Mouse (Mus musculus) gastrocnemius, postnatal 10 days (tissue): ENCODE data around the gene Nckap5. TPM values are rescaled to one million over a fixed set of nuclear protein-coding genes. Genes with fewer than 3 reads are reported as not detected.
"Not testable (repeated sequence)": the region's sequence is repeated elsewhere in the genome, so short reads cannot be mapped to it uniquely, and the experiment has no call there.

ENCODE experiments used
- DNase-seq: peaks from one replicate; pipeline ENCODE4 v3.0.0; 2021; ENCODE audit warnings: mixed read lengths
- long read RNA-seq, 2 experiments: library from polyadenylated mRNA; stranded (forward); transcript quantifications; one replicate each; pipeline ENCODE4 v2.0.0; 2021
- total RNA-seq, 2 experiments: library from RNA; stranded (reverse); gene quantifications; 2 replicates each; pipeline ENCODE4 v1.2.3; 2021

The Nckap5 gene
- 1 to 10 TPM; 2.5 to 3.9 TPM for total RNA-seq
- long read RNA-seq, experiment 1, full-length matches to known transcripts, result 1 of 16 reads
- long read RNA-seq, experiment 1, partial matches to known transcripts, result 0 of 16 reads
- long read RNA-seq, experiment 1, other reads (novel, unspliced or antisense), result 15 of 16 reads
- long read RNA-seq, experiment 2, partial matches to known transcripts, result 0 of 19 reads
- long read RNA-seq, experiment 2, other reads (novel, unspliced or antisense), result 19 of 19 reads

DNA sequence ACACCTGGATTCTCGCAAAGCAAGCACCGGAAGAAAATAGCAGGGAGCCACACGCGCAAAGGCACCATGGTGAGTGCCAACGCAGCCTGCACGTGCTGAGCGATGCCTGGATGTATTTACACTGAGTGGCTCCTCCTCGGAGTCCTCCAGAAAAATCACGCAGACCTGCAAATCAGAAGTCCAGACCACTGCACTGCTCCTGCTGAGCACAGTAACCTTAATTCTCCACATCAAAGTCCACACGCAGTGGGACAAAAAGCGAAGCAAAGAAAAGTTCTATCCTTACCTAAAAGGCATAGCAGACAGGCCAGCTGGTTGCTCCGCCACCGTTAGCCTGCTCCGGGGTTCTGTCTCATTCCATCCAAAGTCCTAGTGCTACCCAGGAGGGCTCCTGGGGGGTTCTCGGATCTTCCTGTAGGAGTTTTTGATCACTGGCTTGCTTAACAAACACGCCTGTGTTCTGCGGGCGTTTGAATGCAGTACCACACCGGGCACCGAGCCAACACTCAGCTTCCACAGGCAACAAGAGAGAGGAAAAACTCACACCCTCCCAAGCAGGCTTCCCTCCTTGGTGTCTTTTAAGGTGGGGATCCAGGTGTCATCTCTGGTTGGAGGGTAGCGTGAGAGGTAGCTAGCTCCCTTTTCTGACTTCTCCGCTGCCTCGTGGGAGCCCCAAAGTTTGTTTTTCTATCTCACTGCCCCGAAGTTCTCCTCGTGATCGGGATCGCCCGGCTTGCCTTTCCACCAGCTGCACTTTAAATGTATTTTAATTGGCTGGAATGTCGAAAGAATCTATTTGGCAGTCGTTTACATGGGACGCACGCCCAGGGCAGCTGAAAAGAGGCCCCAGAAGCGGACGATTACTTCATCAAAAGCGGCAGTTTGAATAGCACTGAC lies at the start of gene Nckap5:
Gene Nckap5 (minus strand): TSS at position 769 of the 897 bp plus-strand sequence.
- DNase-seq, result peak; percentile 73

DNA sequence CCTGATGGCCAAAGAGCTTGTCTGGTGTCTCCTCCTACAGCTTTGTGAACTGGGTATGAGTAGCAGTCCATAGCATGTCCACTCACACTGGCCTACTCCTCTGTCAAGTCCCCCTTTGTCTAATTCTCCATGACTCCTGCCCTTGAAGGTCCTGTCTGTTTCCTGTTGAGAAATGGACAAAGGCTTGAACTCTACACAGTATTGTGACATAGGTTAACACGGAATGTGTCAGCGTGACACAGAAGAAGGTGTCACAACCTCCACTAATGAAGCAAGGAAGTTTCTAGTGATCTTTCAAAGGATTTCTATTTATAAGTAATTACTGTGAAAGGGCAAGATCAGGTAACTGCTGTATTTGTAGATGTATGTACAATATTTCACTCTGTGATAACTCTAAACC lies 46.9 kb upstream of the Nckap5 start:
- DNase-seq, result no peak

DNA sequence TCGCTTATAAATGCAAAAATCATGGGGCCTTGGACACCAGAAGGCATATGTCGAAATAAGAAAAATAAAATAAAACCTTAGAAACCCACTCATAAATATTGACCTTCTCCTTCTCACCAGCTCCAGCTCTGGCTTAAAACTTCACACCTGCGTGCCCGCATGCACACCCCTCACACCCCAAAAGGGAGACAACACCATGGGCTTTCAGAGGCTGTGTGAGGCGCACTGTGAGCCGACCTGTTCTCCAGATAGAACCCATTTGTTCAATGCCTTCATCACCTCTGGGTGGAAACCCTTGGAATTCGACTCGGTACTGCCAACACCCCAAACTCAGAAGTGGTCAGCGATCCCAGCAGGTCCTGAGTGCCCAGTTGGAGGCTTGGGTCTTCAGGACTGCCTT lies 37.8 kb upstream of the Nckap5 start:
- no peak for DNase-seq

DNA sequence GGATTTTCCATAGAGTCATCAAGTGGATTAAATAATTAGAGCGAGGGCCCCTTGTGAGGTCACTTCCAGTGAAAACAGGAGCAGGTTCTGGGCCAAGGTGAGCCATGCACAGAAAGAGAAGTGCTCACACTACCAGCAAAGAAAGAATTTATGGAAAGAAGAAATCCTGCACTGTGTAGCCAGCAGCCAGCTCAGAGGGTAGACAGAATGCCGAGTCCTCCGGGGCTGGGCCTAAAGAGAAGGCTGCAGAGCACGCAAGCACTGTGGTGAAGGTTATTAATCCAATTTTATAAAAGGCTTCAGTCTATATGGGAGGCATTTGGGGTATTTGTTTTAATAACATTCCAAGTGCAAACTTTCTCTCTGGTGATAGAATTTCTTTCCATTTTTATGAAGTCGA lies 37.3 kb upstream of the Nckap5 start:
- no peak for DNase-seq

DNA sequence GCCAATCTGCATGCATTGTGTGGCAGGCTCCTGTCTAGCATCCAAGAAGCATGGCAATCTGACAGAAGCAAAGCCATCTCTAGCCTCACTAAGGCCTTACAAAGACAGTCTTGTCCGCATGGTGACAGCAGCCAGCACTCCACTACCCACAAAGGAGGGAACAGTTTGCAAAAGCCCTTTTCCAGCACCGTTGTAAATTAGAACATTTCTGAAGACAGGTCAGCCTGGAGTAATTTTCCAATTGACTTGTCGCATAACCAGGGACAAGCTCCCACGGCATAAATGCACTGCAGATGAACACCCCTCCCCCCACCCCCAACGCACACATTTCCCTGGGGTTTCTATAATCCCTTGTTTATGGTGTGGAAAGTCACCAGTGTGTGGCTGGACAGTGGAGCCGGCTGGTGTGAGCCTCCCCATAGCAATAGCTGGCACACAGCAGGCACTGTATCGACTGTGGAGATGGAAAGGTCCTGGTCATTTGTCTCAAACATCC lies 35.0 kb upstream of the Nckap5 start:
- no peak for DNase-seq

DNA sequence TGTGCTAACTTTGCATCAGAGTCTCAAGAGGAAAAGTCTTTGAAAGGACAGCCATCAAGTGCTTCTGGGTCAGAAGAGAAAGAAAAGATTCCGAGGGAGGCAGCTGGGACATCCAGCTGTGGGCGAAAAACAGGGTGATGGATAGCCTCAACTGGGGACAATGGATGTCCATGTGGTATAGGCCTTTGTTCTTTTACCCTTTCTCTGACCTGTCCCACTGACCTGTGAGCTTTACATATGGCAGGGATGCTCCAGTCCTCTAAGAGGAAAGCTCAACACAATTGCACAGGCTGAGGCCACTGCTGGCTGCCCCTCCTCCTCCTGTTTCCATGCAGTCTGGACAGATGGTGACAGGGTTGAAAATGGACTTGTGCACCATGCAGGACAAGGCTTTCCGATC lies 31.2 kb upstream of the Nckap5 start:
- DNase-seq, result no peak

DNA sequence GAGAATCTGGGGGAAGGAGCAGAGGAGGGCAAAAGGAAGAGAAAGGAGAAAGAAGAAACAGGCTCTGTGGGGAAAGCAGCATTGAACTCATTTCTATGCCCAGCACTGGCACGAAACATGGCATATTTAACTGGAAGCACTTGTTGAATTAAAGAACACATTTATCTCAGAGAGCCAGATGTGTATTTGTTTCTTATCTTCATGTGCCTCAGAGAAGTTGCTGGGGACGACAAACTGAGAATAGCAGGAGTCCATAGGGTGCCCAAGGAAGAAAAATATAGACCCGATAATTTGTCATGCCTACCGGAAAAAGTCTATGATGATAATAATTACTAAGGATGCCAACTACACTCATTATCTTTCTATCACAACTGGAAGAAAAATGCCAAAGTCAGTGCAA lies 29.9 kb upstream of the Nckap5 start:
- DNase-seq, result no peak

DNA sequence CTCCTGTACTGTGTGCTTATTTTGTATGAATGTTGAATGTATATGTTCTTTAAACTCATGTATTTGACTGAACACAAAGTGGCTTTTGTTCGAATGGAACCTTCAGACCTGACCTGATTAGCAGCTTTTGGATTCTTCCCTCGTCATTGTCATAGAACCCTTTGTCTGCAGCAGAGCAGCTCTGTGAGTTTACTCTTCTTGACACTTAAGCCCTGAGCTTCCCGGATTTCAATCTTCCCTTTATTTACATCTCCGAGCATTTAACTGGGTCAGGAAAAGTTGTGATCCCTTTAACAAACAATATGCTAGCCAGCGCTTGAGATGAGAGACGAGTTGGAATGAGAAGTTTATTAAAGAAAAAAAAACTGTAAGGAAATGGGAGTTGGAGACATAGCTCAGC lies 18.9 kb upstream of the Nckap5 start:
- DNase-seq, result no peak

DNA sequence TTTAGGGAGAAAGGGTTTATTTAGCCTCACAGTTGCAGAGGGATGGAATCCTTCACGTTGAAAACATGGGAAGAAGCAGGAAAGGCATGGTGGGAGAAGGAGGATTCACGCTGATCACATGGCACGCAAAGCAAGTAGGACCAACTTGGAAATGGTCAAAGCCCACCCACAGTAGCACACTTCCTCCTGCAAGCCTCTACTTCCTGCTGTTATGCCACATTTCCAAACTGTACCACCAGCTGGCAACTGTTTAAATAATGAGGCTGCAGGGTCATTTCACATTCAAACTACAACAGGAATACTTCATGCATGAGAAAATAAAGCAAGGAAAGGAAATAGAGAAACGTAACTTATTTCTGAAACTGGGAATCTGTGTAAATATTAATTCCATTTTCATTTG lies 15.7 kb upstream of the Nckap5 start:
- DNase-seq, result no peak

DNA sequence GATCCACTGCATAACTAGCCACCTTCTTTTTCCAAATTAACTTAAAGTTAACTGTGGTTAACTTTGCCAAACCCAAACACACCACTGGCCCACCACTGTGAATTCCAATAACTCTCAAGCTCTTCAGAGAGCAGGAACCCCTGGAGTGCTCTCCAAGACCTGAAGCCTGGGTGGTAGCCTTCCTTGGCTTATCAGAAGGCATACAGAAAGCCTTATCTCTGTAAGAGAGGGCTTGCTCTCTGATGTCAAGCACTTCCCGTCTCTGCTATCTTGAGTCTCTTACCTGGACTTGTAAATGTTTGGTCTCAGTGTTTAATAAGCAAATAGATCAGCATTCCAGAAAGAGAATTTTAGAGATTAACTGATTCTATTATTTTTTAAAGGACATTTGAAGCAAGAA lies 2.3 kb upstream of the Nckap5 start:
- DNase-seq, result no peak

DNA sequence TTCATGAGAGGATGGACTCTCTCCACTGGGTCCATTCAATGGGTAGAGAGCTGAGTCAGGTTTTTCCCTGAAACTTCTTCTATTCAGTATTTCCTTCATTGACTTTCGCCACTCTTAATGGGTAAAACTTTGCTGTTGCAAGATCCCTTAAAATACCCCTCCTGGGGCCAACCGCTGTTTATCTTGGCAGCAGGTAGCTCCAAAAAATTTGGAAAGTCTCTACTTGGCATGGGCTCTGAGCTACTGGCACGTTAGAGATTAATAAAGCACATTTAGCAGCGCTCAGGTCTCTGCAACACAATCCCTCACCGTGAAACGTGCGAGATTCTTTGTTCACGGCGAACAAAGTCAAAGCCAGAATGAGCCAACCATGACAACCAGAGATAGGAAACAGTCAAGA lies 1.6 kb downstream of the Nckap5 start:
- DNase-seq, result no peak

DNA sequence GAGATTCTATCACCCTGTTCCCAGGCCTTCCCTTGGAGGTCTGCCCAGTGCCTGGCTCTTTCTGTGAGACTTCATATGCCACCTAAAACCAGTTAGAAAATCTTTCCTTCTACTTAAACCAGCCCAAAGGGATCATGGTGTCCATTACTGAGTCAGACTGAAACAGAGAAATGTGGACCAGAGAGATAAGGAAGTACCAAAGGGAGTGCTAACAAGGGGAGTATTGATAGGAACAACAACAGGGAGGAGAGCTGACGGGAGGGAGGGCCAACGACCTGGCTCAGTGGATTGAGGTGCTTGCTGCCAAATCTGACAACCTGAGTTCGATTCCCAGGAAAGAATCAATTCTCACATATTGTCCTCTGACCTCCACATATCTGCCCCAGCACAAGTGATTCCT lies 5.8 kb downstream of the Nckap5 start:
- DNase-seq, result no peak

DNA sequence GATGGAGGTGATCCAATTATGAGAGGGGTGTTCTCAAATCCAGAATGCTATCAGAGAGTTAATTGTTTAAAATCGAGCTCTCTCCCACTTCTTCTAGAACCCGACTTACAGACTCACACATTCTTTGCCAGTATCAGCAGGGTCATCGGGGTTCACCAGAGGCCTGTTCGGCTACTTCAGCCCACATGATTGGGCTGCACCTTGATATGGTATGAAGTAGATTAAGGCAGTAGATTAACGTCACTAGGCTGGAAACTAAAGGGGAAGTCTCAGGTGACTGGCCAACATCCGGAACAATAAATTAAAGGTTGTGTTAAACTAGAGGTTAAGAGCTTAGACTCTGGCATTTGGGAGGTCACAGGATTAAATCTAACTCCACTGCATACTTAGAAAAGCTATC lies 8.4 kb downstream of the Nckap5 start:
- no peak for DNase-seq

DNA sequence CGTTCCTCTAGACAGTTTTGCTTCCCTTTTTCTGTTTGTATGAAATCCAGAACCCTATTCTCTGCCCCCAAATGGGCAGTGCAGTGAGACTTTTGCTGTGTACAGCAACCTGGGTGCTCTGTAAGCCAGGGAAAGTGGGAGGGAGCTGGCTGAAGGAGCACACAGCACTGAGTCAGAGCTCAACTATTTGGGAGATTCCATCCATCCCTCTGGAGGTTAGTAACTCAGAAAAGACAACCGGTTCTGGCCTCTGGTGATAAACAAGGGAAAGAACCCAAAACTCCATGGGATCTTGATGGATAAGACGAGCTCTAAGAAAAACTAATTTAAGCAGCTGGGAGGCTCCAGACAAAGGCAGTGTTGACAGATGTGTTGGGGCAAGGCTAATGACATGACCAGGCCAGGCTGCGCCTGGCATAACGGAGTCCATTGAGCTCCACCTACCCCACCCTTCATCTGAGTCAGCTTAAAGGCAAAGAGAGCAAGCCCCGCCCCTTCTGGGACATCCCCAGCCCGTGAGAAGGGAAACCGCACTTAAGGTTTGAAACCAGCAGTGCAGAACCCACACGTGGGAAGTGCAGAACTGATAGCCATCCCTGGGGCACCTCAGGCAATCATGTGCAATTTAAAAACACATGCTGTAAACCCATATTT lies 13.1 kb downstream of the Nckap5 start:
- DNase-seq, result peak; percentile 41

DNA sequence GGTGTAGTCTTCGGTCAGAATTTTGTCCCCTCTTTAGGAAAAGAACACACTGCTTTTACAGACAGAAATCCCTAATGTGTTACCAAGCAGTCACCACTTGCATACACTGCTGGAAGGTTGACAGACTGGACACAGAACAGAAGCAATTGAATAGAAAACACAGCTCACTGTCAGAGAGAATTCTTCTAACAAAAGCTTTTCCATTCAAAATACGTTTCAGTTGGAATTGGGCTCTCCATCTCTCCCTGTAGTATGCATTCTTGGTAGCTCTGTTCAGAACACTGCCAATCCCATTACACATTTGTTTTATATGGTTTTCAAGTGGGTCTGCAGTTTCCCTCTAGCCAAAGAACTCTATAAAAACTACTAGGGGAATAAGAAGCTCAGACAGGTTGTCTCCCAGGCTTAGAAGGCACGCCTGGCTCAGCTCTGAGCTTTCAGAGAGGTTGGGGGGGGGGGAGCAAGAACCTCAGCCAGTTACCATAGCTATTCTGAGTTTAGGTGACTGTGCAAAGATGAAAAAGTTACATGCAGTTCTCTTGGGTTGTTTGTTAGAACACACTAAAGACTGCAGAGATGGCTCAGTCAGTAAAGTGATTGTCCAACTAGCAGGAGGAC lies 23.5 kb downstream of the Nckap5 start:
- no peak for DNase-seq

DNA sequence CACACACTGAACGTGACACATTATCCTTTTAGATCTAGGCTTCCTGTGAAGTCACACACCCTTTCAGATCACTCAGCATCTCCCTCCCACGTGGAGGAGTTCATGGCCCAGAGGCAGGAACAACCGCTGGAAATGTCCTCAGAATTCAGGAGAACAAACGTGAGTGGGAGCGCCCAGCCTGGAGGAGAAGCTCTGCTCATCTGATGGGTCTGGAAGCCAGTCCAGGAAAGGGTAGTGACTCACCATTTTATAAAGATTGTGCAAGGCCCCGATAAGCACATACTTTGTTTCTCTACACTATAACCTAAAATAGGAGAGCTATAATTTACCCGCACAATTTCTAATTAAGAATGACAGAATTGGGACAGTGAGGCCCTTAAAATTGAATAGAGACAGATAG lies 24.1 kb downstream of the Nckap5 start:
- no peak for DNase-seq

DNA sequence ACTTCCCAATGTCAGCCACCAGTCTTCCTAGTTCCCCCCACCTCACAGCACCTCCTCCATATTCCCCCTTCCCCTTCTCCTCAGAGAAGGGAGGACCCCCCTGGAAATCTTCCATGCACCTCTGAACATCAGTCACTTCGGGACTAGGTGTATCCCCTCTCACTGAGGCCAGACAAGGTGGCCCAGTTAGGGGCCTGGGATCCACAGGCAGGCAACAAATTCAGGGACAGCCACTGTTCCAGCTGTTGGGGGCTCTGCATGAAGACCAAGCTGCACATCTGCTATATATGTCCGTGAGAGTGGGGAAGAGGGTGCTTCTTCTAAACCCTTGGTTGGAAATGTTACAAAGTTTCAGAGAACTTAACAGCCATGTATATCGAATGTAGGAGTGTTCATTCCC lies 28.2 kb downstream of the Nckap5 start:
- DNase-seq, result no peak

DNA sequence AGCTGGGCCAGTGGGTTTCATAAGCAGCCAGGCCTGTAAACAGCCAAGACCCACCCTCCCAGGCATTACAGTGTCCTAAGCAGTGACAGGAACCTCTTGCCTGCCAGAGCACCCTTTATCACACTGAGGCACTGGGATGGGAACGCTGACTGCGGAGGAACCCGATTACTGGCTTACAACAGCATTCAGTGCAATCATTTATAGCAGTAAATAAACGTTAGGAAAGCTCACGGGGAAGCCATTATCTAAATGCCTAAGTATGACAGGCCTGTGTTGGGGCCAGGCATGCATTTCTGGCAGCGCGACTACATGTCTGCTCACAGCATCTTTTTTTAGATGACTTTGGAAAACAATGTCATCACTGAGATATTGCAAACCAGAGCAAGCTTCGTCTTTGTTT lies 28.9 kb downstream of the Nckap5 start:
- DNase-seq, result no peak

DNA sequence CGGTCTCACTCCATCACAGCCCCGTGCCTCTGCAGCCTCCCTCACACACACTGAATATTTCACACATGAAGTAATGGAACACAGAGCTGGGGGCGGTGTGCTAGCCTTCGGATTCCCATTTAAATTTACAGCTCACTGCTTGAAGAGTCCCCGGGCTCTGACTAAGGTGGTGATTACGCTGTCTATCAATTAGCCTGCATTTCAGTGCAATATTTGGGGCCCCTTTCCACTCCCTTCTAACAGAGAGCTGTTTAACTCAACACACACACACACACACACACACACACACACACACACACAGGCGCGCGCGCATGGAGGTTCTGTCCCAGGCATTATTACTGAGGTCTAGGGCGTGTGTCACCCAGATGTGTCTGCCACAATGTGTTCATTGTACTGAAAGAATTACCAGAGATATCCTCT lies 31.2 kb downstream of the Nckap5 start:
- no peak for DNase-seq

DNA sequence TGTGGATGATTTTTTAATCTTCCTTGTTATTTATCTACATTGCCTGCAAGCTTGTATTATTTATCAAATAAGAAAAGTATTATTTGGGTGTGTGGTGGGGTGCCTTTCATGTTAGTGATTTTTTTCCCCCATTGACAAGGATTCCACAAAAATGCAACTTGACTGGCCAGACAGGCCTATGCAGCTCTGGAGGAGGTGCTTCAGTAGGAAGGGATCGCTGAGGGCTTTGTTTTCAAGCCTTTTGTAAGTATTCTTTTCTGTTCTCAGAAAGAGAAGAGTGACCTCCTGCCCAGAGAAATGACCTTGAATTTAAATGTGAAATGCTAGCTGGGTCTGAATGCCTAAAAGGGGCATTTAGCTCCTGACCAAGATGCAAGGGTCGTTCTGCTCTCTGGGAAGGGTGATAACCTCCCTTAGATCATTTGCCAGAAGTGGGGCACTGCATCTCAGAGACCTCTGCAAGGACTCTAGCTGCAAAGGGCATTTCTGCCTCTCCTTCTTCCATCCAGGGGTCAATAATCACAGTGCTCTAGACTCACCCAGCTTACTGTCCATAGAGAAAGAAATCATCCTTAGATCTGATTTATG lies 50.2 kb downstream of the Nckap5 start:
- not testable (repeated sequence) for DNase-seq

DNA sequence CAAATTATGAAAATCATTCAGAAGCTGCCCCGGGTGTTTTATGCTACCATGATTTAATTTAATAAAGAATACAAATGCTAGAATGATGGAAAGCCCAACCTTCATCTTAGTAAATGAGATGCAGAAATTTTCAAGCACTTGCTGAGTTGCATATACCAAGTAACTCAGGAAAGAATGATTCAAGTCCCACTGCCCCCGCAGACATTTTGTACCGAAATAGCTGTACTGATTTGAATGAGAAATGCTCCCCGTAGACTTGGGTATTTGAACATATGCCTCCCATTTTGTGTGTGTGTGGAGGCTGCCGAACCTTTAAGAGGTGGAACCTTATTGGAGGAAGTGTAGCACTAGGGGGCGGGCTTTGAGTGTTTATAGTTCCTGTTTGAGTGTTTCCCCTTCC lies 56.7 kb downstream of the Nckap5 start:
- DNase-seq, result not testable (repeated sequence)

DNA sequence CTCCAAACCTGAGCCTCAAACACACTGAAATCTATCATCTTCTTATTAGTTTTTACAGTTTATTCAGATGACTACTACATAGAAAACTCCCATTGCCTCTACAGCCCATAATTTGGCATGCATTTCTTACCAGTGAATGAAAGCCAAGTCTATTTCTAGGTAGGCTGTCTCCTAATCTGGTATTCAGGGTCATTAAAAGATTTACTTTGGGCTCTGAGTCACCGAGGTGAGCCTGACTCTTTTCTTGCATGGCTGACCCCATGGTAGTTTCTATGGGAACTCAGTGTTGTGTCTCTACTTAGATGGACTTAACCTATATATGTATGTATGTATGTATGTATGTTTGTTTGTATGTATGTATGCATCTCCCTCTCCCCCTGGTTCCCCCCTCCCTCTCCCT lies 63.6 kb downstream of the Nckap5 start:
- DNase-seq, result no peak
